8 mouse cellular contexts compared by ENCODE assay signal in genomic region chr7:135605002-135605803, GRCm38 (mm10).
DNase-seq lines count a peak whose midpoint lies in the region; ATAC-seq and TF ChIP-seq lines count a peak whose summit lies in the region.

No protein-coding gene starts in this region.

- no peaks in the 10 kb centered on the region for H3K27me3 ChIP-seq in spleen, adult 2 months (ENCODE audit: control insufficient read depth, insufficient read depth, low read length)
- peaks cover 10% of the 10 kb centered on the region; the same call in 1 of the 2 replicates for H3K27me3 ChIP-seq in heart, embryonic 12.5 days (replicated peaks)
- no peaks in the 10 kb centered on the region for H3K27me3 ChIP-seq in neural tube, embryonic 15.5 days (replicated peaks)

- peak overlapping the region; percentile 30; the same call in 1 of the 2 replicates for H3K27ac ChIP-seq in spleen, adult 2 months (ENCODE audit: insufficient read depth, low read length)
- H3K27ac ChIP-seq in heart, embryonic 12.5 days (ENCODE audit: poor library complexity, severe bottlenecking) = peak overlapping the region; percentile 79
- no peak overlapping the region for H3K27ac ChIP-seq in neural tube, embryonic 15.5 days (replicated peaks)

- no peaks in the 10 kb centered on the region for H3K36me3 ChIP-seq in spleen, adult 2 months (ENCODE audit: control insufficient read depth, insufficient read depth, low read length)
- H3K36me3 ChIP-seq in heart, embryonic 12.5 days = no peaks in the 10 kb centered on the region
- no peaks in the 10 kb centered on the region for H3K36me3 ChIP-seq in neural tube, embryonic 15.5 days

- 28% methylated on average over 15 of the region's 15 CpGs for WGBS in spleen, adult 2 months
- WGBS in heart, embryonic 12.5 days = 34% methylated on average over 15 of the region's 15 CpGs
- WGBS in neural tube, embryonic 15.5 days = 73% methylated on average over 15 of the region's 15 CpGs

- no peak for DNase-seq in spleen, adult 2 months (ENCODE audit: low read depth in 1 of 2, low spot score in 2 of 2)
- DNase-seq in spleen, postnatal 14 days (ENCODE audit: low spot score in 2 of 2) = no peak
- DNase-seq in kidney, postnatal 36 days = peak; percentile 31 to 41
- DNase-seq in gastrocnemius, adult 8-10 months (ENCODE audit: low spot score in 2 of 2) = no peak
- DNase-seq in urinary bladder, adult 2 months (ENCODE audit: low spot score) = no peak

- TF ChIP-seq CTCF in spleen, adult 2 months (IDR thresholded peaks at IDR 0.05; ENCODE audit: extremely low read depth, insufficient read depth, insufficient read length, insufficient replicate concordance) = no peak

- H3K9ac ChIP-seq in heart, embryonic 12.5 days = peak overlapping the region; percentile 47; the same call in 1 of the 2 replicates
- H3K9ac ChIP-seq in neural tube, embryonic 15.5 days (replicated peaks) = no peak overlapping the region

- no peaks in the 10 kb centered on the region for H3K4me1 ChIP-seq in spleen, adult 2 months (ENCODE audit: control insufficient read depth, insufficient read depth, insufficient read length)
- peaks cover 43% of the 10 kb centered on the region for H3K4me1 ChIP-seq in heart, embryonic 12.5 days (replicated peaks)
- H3K4me1 ChIP-seq in neural tube, embryonic 15.5 days = peaks cover 13% of the 10 kb centered on the region

- H3K9me3 ChIP-seq in heart, embryonic 12.5 days (replicated peaks) = no peaks in the 10 kb centered on the region
- no peaks in the 10 kb centered on the region for H3K9me3 ChIP-seq in neural tube, embryonic 15.5 days (replicated peaks)

- H3K4me3 ChIP-seq in spleen, adult 2 months (ENCODE audit: extremely low read depth, insufficient read depth, insufficient read length) = no peak overlapping the region
- peak overlapping the region; percentile 10; the same call in 1 of the 2 replicates for H3K4me3 ChIP-seq in heart, embryonic 12.5 days
- no peak overlapping the region for H3K4me3 ChIP-seq in neural tube, embryonic 15.5 days (replicated peaks)

- peak; percentile 76 for ATAC-seq in heart, embryonic 12.5 days (ENCODE audit: insufficient number of reproducible peaks, low FRiP score)
- ATAC-seq in megakaryocyte-erythroid progenitor cell, adult 5-6 weeks (replicated peaks; ENCODE audit: low FRiP score, low TSS enrichment, poor library complexity, severe bottlenecking) = peak; percentile 47; the same call in 1 of the 2 replicates
- ATAC-seq in neural tube, embryonic 15.5 days (ENCODE audit: low FRiP score) = no peak

- TF ChIP-seq POLR2A in spleen, adult 2 months (IDR thresholded peaks at IDR 0.05; ENCODE audit: low read depth, low read length) = no peak

- H3K4me2 ChIP-seq in heart, embryonic 12.5 days = peak overlapping the region; percentile 46
- no peak overlapping the region for H3K4me2 ChIP-seq in neural tube, embryonic 15.5 days

Comparison
In these comparisons a context has a peak if more than half of its experiments do, and no peak if none do; other contexts are left out.
1. DNase-seq: peak in kidney, postnatal 36 days (2 of 2); none in spleen, adult 2 months (0 of 2), spleen, postnatal 14 days (0 of 2), gastrocnemius, adult 8-10 months (0 of 2) and urinary bladder, adult 2 months (single experiment).